Mouse (Mus musculus): ENCODE data around the gene Cpxm2. TPM values are rescaled to one million over a fixed set of nuclear protein-coding genes. Genes with fewer than 3 reads are reported as not detected.

Cpxm2 gene
- polyA plus RNA-seq, 1 experiment, result 22.6 TPM

- Histone ChIP-seq H3K4me3 (ENCODE audit: insufficient read depth, low read length) (no peak overlapping the region), H3K4me1 (ENCODE audit: control insufficient read depth, insufficient read depth, low read length) (no peaks in the 10 kb centered on the region), H3K27ac (ENCODE audit: insufficient read depth, low read length) (no peak overlapping the region)
- TF ChIP-seq CTCF (IDR thresholded peaks at IDR 0.05; ENCODE audit: borderline replicate concordance, insufficient read depth, low read length), result no peak
- no peak for TF ChIP-seq POLR2A (IDR thresholded peaks at IDR 0.05; ENCODE audit: low read depth, low read length)
These were observed 49.2 kb downstream of the Cpxm2 start for GRCm38 (mm10) chr7:132105326-132105725.

DNA sequence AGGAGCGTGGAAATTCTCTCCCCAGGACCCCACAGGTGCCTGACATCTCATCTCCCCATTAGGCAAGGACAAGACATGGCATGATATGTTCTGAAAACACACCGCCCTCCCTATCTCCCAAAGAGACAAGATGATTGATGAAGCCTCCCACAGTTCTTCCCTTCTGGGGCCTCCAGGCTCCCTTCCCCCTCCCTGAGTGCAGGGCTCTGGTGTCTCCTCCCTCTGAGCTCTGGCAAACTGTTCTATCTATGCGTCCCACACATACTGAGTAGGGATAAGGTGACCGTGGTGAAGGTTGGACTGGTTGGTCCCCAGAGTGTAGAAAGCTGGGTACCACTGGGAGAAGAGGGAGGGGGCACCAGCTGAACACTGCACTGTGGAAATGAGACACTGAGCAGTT is 56.1 kb downstream of the Cpxm2 start:
- no peak for TF ChIP-seq CTCF (IDR thresholded peaks at IDR 0.05; ENCODE audit: borderline replicate concordance, insufficient read depth, low read length)
- no peak for TF ChIP-seq POLR2A (IDR thresholded peaks at IDR 0.05; ENCODE audit: low read depth, low read length)
- Histone ChIP-seq H3K4me3 (ENCODE audit: insufficient read depth, low read length) (no peak overlapping the region), H3K4me1 (ENCODE audit: control insufficient read depth, insufficient read depth, low read length) (no peaks in the 10 kb centered on the region), H3K27ac (ENCODE audit: insufficient read depth, low read length) (no peak overlapping the region)

- TF ChIP-seq CTCF (IDR thresholded peaks at IDR 0.05; ENCODE audit: borderline replicate concordance, insufficient read depth, low read length) (no peak), POLR2A (IDR thresholded peaks at IDR 0.05; ENCODE audit: low read depth, low read length) (no peak)
- no peak overlapping the region for H3K4me3 ChIP-seq (ENCODE audit: insufficient read depth, low read length)
- no peaks in the 10 kb centered on the region for H3K4me1 ChIP-seq (ENCODE audit: control insufficient read depth, insufficient read depth, low read length)
- no peak overlapping the region for H3K27ac ChIP-seq (ENCODE audit: insufficient read depth, low read length)
These were observed 59.9 kb downstream of the Cpxm2 start for GRCm38 (mm10) chr7:132094666-132095065.

- H3K4me1 ChIP-seq (ENCODE audit: control insufficient read depth, insufficient read depth, low read length), result no peaks in the 10 kb centered on the region
- no peak overlapping the region for H3K27ac ChIP-seq (ENCODE audit: insufficient read depth, low read length)
- H3K4me3 ChIP-seq (ENCODE audit: insufficient read depth, low read length), result no peak overlapping the region
- no peak for TF ChIP-seq CTCF (IDR thresholded peaks at IDR 0.05; ENCODE audit: borderline replicate concordance, insufficient read depth, low read length)
- TF ChIP-seq POLR2A (IDR thresholded peaks at IDR 0.05; ENCODE audit: low read depth, low read length), result no peak
These were observed 63.0 kb downstream of the Cpxm2 start for GRCm38 (mm10) chr7:132091551-132091950.

DNA sequence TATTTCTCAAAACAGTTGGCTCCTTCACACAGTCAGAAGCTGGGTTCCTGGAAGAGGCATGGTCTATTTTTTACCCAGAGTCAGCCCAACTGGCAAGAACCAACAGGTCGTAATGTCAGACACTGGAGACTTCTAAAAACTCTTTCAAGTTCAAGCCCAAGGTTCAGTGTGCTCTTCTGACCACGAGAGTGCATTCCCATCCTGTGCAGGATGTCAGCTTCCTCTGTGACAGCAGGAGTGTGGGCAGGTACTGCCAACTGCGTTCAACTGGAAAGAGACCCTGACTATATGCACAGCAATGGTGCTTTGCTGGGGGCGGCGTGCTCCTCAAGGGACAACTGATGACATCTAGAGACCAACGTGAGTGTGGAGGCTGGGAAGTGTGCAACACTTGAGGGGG is 65.9 kb downstream of the Cpxm2 start:
- TF ChIP-seq CTCF (IDR thresholded peaks at IDR 0.05; ENCODE audit: borderline replicate concordance, insufficient read depth, low read length) (no peak), POLR2A (IDR thresholded peaks at IDR 0.05; ENCODE audit: low read depth, low read length) (no peak)
- no peak overlapping the region for H3K4me3 ChIP-seq (ENCODE audit: insufficient read depth, low read length)
- no peak overlapping the region for H3K27ac ChIP-seq (ENCODE audit: insufficient read depth, low read length)
- no peaks in the 10 kb centered on the region for H3K4me1 ChIP-seq (ENCODE audit: control insufficient read depth, insufficient read depth, low read length)

DNA sequence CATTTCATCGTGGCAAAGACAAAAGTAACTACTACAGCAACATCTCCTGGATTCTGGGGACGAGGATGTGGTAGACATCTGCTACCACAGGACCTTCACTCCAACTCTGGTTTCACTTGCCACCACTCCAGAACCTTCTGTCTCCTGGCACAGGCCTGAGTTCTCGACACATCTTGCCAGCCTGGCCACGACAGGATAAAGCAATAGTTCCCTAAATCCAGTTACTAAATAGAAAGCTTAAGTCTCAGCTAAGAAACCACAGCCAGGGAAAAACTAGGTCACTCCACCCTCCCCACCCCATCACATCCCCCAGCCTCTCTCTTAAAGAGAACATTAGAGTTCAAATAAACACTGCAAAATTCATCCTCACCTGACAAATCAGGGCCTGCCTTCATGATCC is 66.4 kb downstream of the Cpxm2 start:
- TF ChIP-seq POLR2A (IDR thresholded peaks at IDR 0.05; ENCODE audit: low read depth, low read length) (no peak), CTCF (IDR thresholded peaks at IDR 0.05; ENCODE audit: borderline replicate concordance, insufficient read depth, low read length) (no peak)
- Histone ChIP-seq H3K4me3 (ENCODE audit: insufficient read depth, low read length) (no peak overlapping the region), H3K27ac (ENCODE audit: insufficient read depth, low read length) (no peak overlapping the region), H3K4me1 (ENCODE audit: control insufficient read depth, insufficient read depth, low read length) (no peaks in the 10 kb centered on the region)

DNA sequence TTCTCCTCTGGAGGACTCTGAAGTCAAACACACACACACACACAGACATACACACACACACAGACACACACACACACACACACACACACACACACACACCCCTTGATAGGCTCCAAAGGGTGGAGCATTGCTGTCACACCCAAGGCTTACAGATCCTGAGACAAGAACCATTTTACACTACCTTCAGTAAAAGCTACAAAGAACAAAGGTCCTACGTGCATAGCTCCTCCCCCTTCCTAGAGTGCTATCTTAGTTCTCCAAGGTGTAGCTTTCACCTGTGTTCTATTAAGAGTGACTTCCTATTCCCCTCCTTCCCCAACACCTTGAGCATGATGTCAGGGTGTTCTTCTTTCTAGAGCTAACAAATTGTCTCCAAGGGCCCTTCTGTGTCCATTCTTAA is 78.7 kb downstream of the Cpxm2 start:
- Histone ChIP-seq H3K4me1 (ENCODE audit: control insufficient read depth, insufficient read depth, low read length) (no peaks in the 10 kb centered on the region), H3K27ac (ENCODE audit: insufficient read depth, low read length) (no peak overlapping the region), H3K4me3 (ENCODE audit: insufficient read depth, low read length) (no peak overlapping the region)
- TF ChIP-seq POLR2A (IDR thresholded peaks at IDR 0.05; ENCODE audit: low read depth, low read length) (no peak), CTCF (IDR thresholded peaks at IDR 0.05; ENCODE audit: borderline replicate concordance, insufficient read depth, low read length) (no peak)

- no peak for TF ChIP-seq POLR2A (IDR thresholded peaks at IDR 0.05; ENCODE audit: low read depth, low read length)
- no peak for TF ChIP-seq CTCF (IDR thresholded peaks at IDR 0.05; ENCODE audit: borderline replicate concordance, insufficient read depth, low read length)
- Histone ChIP-seq H3K4me3 (ENCODE audit: insufficient read depth, low read length) (no peak overlapping the region), H3K27ac (ENCODE audit: insufficient read depth, low read length) (no peak overlapping the region), H3K4me1 (ENCODE audit: control insufficient read depth, insufficient read depth, low read length) (no peaks in the 10 kb centered on the region)
These were observed 80.0 kb downstream of the Cpxm2 start for GRCm38 (mm10) chr7:132074503-132074902.

DNA sequence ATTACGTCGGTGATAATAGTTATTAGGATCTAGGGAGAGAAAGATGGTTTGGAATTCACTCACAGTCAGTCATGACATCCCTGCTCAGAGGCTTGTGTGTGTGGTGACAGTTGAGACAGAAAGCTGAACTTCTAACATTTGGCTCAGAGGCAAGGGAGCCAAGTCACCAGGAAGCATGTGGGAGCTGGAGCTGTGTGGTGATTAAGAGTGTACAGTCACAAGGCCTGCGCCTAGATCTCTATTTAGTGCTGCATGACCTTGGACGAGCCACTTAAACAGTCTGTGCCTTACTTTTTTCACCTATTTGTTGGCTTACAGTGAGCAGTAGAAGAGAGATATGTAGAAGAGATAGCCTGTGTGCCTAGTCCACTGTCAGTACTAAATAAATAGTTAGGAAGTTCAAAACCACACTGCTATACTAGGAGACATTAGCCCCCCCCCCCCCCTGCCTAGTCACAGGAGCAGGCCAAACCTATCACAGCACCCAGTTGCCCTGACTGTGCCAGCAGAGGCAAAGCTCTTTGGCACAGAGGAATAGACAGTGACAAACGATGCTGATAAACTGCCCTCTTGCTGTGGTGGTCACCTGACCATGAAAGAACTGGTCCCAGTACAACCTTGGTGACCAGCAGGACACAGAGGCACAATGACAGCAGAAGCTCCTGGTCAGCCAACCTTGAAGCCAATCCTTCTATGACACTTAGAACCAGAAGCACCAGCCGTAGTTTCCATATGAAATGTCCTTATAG is 83.5 kb downstream of the Cpxm2 start:
- no peak for TF ChIP-seq CTCF (IDR thresholded peaks at IDR 0.05; ENCODE audit: borderline replicate concordance, insufficient read depth, low read length)
- Histone ChIP-seq H3K4me1 (ENCODE audit: control insufficient read depth, insufficient read depth, low read length) (no peaks in the 10 kb centered on the region), H3K4me3 (ENCODE audit: insufficient read depth, low read length) (no peak overlapping the region), H3K27ac (ENCODE audit: insufficient read depth, low read length) (no peak overlapping the region)

- Histone ChIP-seq H3K27ac (ENCODE audit: insufficient read depth, low read length) (no peak overlapping the region), H3K4me3 (ENCODE audit: insufficient read depth, low read length) (no peak overlapping the region), H3K4me1 (ENCODE audit: control insufficient read depth, insufficient read depth, low read length) (no peaks in the 10 kb centered on the region)
- TF ChIP-seq CTCF (IDR thresholded peaks at IDR 0.05; ENCODE audit: borderline replicate concordance, insufficient read depth, low read length) (no peak), POLR2A (IDR thresholded peaks at IDR 0.05; ENCODE audit: low read depth, low read length) (no peak)
These were observed 86.6 kb downstream of the Cpxm2 start for GRCm38 (mm10) chr7:132067951-132068350.

All from embryonic fibroblast, embryonic 13.5 days (primary cell).